Comparison of ENCODE assay signal across 18 mouse cellular contexts in the genomic region with DNA sequence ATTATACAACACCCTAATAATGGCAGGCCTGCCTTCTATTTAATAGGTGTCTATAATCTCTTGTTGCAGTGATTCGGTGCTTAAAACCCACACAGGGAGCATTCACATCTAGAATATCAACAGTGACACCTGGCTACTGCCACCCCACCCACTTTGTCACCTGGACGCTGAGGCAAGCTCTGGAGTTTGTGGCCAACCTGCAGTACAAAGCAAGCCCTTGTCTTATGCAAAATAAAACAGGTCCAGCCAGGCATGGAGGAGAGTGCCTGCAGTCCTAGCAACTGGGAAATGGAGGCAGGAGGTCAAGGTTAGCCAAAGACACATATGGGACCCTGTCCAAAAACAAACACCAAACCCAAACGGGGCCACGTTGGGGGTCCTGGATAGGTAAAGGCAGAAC. TPM values are rescaled to one million over a fixed set of nuclear protein-coding genes. Genes with fewer than 3 reads are reported as not detected.
A peak's percentile ranks its signal among the peaks of the same experiment; 100 is the strongest.
DNase-seq lines count a peak whose midpoint lies in the region; ATAC-seq and TF ChIP-seq lines count a peak whose summit lies in the region.
"Had no signal": no experiment of that assay in that cellular context is flagged by ENCODE, and none has a peak within 500 bp of the region (broad histone marks: within the 10 kb centered on the region; RNA-seq: fewer than 3 reads in every experiment).

No protein-coding gene starts in this region.

- H3K36me3 ChIP-seq in heart, embryonic 15.5 days: peaks cover 9% of the 10 kb centered on the region
- 0 out of 2 replicates have a peak, but pooled peaks cover 12% of the 10 kb centered on the region for H3K36me3 ChIP-seq in embryonic facial prominence, embryonic 14.5 days (ENCODE audit: control insufficient read depth, insufficient read depth, low read length)
- peaks cover 9% of the 10 kb centered on the region for H3K36me3 ChIP-seq in liver, postnatal 0 days (replicated peaks; ENCODE audit: insufficient read depth, low read length)
- peaks cover 18% of the 10 kb centered on the region for H3K36me3 ChIP-seq in midbrain, embryonic 10.5 days
- H3K36me3 ChIP-seq: hindbrain, embryonic 15.5 days had no signal

- H3K4me1 ChIP-seq in heart, embryonic 15.5 days (replicated peaks): peaks cover 16% of the 10 kb centered on the region
- H3K4me1 ChIP-seq in embryonic facial prominence, embryonic 14.5 days (ENCODE audit: control insufficient read depth, insufficient read depth, low read length): peaks cover 11% of the 10 kb centered on the region
- peaks cover 9% of the 10 kb centered on the region; the same call in 1 of the 2 replicates for H3K4me1 ChIP-seq in liver, postnatal 0 days (ENCODE audit: insufficient read depth)
- peaks cover 24% of the 10 kb centered on the region for H3K4me1 ChIP-seq in midbrain, embryonic 10.5 days

- no peaks in the 10 kb centered on the region for H3K27me3 ChIP-seq in heart, embryonic 15.5 days
- no peaks in the 10 kb centered on the region for H3K27me3 ChIP-seq in embryonic facial prominence, embryonic 14.5 days (replicated peaks; ENCODE audit: control insufficient read depth, insufficient read depth, low read length)
- H3K27me3 ChIP-seq in liver, postnatal 0 days (ENCODE audit: insufficient read depth, low read length): no peaks in the 10 kb centered on the region
- H3K27me3 ChIP-seq in midbrain, embryonic 10.5 days (ENCODE audit: low read depth, poor library complexity, severe bottlenecking): no peaks in the 10 kb centered on the region
- H3K27me3 ChIP-seq: hindbrain, embryonic 15.5 days; limb, embryonic 12.5 days had no signal

- no peak for ATAC-seq in heart, embryonic 15.5 days (replicated peaks; ENCODE audit: insufficient number of reproducible peaks, insufficient read depth, low FRiP score, low read depth)
- ATAC-seq in embryonic facial prominence, embryonic 14.5 days (ENCODE audit: low read depth): no peak
- no peak for ATAC-seq in liver, postnatal 0 days
- ATAC-seq: forebrain, embryonic 14.5 days had no signal

- no peak for DNase-seq in heart, postnatal 4 days
- DNase-seq in A20 (ENCODE audit: low read depth, low spot score): peak; percentile 40
- no peak for DNase-seq in embryonic facial prominence, embryonic 14.5 days (ENCODE audit: low spot score)
- DNase-seq in liver, postnatal 0 days: no peak
- no peak for DNase-seq in layer of hippocampus, adult 11-12 months (ENCODE audit: low spot score)
- no peak for DNase-seq in midbrain, embryonic 10.5 days (ENCODE audit: low spot score)
- DNase-seq in embryo, embryonic 11 days: no peak
- DNase-seq: adrenal gland, postnatal 36 days; B cell, adult 2 months; gastrocnemius, postnatal 36 days; heart, postnatal 14 days; kidney, adult 2 months; kidney, postnatal 36 days had no signal

- H3K27ac ChIP-seq in heart, embryonic 15.5 days: no peak overlapping the region
- no peak overlapping the region for H3K27ac ChIP-seq in embryonic facial prominence, embryonic 14.5 days (replicated peaks; ENCODE audit: low read depth, low read length)
- no peak overlapping the region for H3K27ac ChIP-seq in liver, postnatal 0 days (ENCODE audit: low read depth)
- H3K27ac ChIP-seq in midbrain, embryonic 10.5 days (replicated peaks): no peak overlapping the region
- H3K27ac ChIP-seq: heart, embryonic 10.5 days; hindbrain, embryonic 15.5 days; limb, embryonic 12.5 days had no signal

- H3K9ac ChIP-seq in heart, embryonic 15.5 days: no peak overlapping the region
- H3K9ac ChIP-seq in embryonic facial prominence, embryonic 14.5 days (ENCODE audit: low read depth, low read length): no peak overlapping the region
- H3K9ac ChIP-seq in liver, postnatal 0 days (replicated peaks): no peak overlapping the region
- H3K9ac ChIP-seq: limb, embryonic 12.5 days had no signal

- no peak overlapping the region for H3K4me3 ChIP-seq in heart, embryonic 15.5 days
- no peak overlapping the region for H3K4me3 ChIP-seq in embryonic facial prominence, embryonic 14.5 days (ENCODE audit: low read depth, low read length)
- no peak overlapping the region for H3K4me3 ChIP-seq in liver, postnatal 0 days (ENCODE audit: low read depth, low read length)
- no peak overlapping the region for H3K4me3 ChIP-seq in midbrain, embryonic 10.5 days

- 86% methylated on average over 4 of the region's 4 CpGs for WGBS in heart, embryonic 15.5 days
- 87% methylated on average over 4 of the region's 4 CpGs for WGBS in embryonic facial prominence, embryonic 14.5 days
- WGBS in liver, postnatal 0 days (ENCODE audit: insufficient replicate concordance): 63% methylated on average over 4 of the region's 4 CpGs
- WGBS in midbrain, embryonic 10.5 days: 83% methylated on average over 4 of the region's 4 CpGs

- H3K4me2 ChIP-seq in heart, embryonic 15.5 days: 0 out of 2 replicates have a peak overlapping the region, but pooled peaks have one; percentile 15
- H3K4me2 ChIP-seq in embryonic facial prominence, embryonic 14.5 days (ENCODE audit: low read depth, low read length): 0 out of 2 replicates have a peak overlapping the region, but pooled peaks have one; percentile 69
- peak overlapping the region; percentile 94; the same call in 1 of the 2 replicates for H3K4me2 ChIP-seq in liver, postnatal 0 days (ENCODE audit: low read depth, low read length)

- no peak for TF ChIP-seq CTCF in liver, postnatal 0 days (IDR thresholded peaks at IDR 0.05; ENCODE audit: low read depth)

- no peak for TF ChIP-seq EP300 in liver, postnatal 0 days (IDR thresholded peaks at IDR 0.05; ENCODE audit: low read depth)

- no peaks in the 10 kb centered on the region for H3K9me3 ChIP-seq in heart, embryonic 15.5 days (replicated peaks)
- H3K9me3 ChIP-seq in embryonic facial prominence, embryonic 14.5 days (ENCODE audit: control insufficient read depth, low read length): no peaks in the 10 kb centered on the region
- no peaks in the 10 kb centered on the region for H3K9me3 ChIP-seq in liver, postnatal 0 days (ENCODE audit: low read length)
- no peaks in the 10 kb centered on the region for H3K9me3 ChIP-seq in midbrain, embryonic 10.5 days (replicated peaks)
- H3K9me3 ChIP-seq: heart, embryonic 10.5 days; hindbrain, embryonic 15.5 days; limb, embryonic 12.5 days had no signal

RNA-seq across cellular contexts. Expression of gene Coq2, which starts 2.5 kb away (rescaled TPM):
- 63.2 and 68.2 TPM in 2 replicates for polyA plus RNA-seq in heart, embryonic 15.5 days (2015; fragmentation: Nextera tagmentation; extraction: Ambion mirVana)
- total RNA-seq in heart, postnatal 4 days (2021): 10 to 100 TPM; 62.4 to 63.6 TPM
- polyA plus RNA-seq in embryonic facial prominence, embryonic 14.5 days (2014; fragmentation: Nextera tagmentation; extraction: Ambion mirVana): 59.7 and 61.8 TPM in 2 replicates
- polyA plus RNA-seq in liver, postnatal 0 days (2015; fragmentation: Nextera tagmentation; extraction: Ambion mirVana): 25.8 and 28.0 TPM in 2 replicates
- polyA plus RNA-seq in midbrain, embryonic 10.5 days (2016; fragmentation: Nextera tagmentation; extraction: Ambion mirVana): 54.9 and 58.2 TPM in 2 replicates

RNA-seq across cellular contexts. Expression of gene Hpse, which starts 47.1 kb away (rescaled TPM):
- 0.96 and 2.2 TPM in 2 replicates for polyA plus RNA-seq in heart, embryonic 15.5 days (2015; fragmentation: Nextera tagmentation; extraction: Ambion mirVana)
- under 1 TPM; 0.69 to 0.70 TPM for total RNA-seq in heart, postnatal 4 days (2021)
- 5.3 and 5.9 TPM in 2 replicates for polyA plus RNA-seq in embryonic facial prominence, embryonic 14.5 days (2014; fragmentation: Nextera tagmentation; extraction: Ambion mirVana)
- polyA plus RNA-seq in liver, postnatal 0 days (2015; fragmentation: Nextera tagmentation; extraction: Ambion mirVana): 3.0 and 3.2 TPM in 2 replicates
- polyA plus RNA-seq in midbrain, embryonic 10.5 days (2016; fragmentation: Nextera tagmentation; extraction: Ambion mirVana): 1.2 TPM in 2 replicates

Comparison
In these comparisons a context has a peak if more than half of its experiments do, and no peak if none do; other contexts are left out.
1. H3K4me2 ChIP-seq: peak in every context shown above with its lines; median percentile 94 in liver, postnatal 0 days; 69 in embryonic facial prominence, embryonic 14.5 days; 15 in heart, embryonic 15.5 days.